Comparison of ENCODE assay signal across 27 mouse cellular contexts in the genomic region with DNA sequence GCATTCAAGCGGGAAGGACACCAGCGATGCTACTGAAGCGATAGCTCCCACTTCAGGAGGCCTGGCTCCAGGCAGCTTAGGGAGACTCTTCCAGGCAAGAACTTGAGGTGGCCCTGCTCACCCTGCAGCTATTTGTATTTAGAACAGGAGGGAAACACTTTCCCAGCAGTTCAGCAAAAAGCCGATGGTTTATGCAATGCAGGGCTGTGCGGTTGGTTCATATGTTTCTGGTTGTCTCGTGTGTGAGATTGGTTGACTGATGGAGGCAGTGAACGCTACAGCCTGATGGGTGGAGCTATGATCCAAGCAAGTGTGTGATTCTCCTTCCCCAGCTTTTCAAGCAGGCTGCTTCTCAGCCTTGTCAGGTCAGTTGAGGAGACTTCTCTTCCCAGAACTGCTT. TPM values are rescaled to one million over a fixed set of nuclear protein-coding genes. Genes with fewer than 3 reads are reported as not detected.
DNase-seq lines count a peak whose midpoint lies in the region; ATAC-seq and TF ChIP-seq lines count a peak whose summit lies in the region.
"Had no signal": no experiment of that assay in that cellular context is flagged by ENCODE, and none has a peak within 500 bp of the region (broad histone marks: within the 10 kb centered on the region; RNA-seq: fewer than 3 reads in every experiment).

No protein-coding gene starts in this region.

- H3K36me3 ChIP-seq in embryonic facial prominence, embryonic 11.5 days (replicated peaks; ENCODE audit: control insufficient read depth, insufficient read depth, low read depth, low read length): no peaks in the 10 kb centered on the region
- H3K36me3 ChIP-seq in embryonic facial prominence, embryonic 10.5 days (replicated peaks): no peaks in the 10 kb centered on the region
- H3K36me3 ChIP-seq in limb, embryonic 14.5 days (ENCODE audit: control insufficient read depth, insufficient read depth, low read length): no peaks in the 10 kb centered on the region
- no peaks in the 10 kb centered on the region for H3K36me3 ChIP-seq in limb, embryonic 10.5 days
- H3K36me3 ChIP-seq in embryonic facial prominence, embryonic 14.5 days (ENCODE audit: control insufficient read depth, insufficient read depth, low read length): no peaks in the 10 kb centered on the region
- H3K36me3 ChIP-seq: embryonic facial prominence, embryonic 15.5 days; forebrain, embryonic 10.5 days; forebrain, embryonic 12.5 days; G1E had no signal

- no peak overlapping the region for H3K4me3 ChIP-seq in embryonic facial prominence, embryonic 11.5 days (ENCODE audit: low read depth, low read length)
- no peak overlapping the region for H3K4me3 ChIP-seq in embryonic facial prominence, embryonic 10.5 days
- H3K4me3 ChIP-seq in limb, embryonic 14.5 days (replicated peaks; ENCODE audit: low read length): no peak overlapping the region
- no peak overlapping the region for H3K4me3 ChIP-seq in limb, embryonic 10.5 days
- no peak overlapping the region for H3K4me3 ChIP-seq in embryonic facial prominence, embryonic 14.5 days (ENCODE audit: low read depth, low read length)
- H3K4me3 ChIP-seq: embryonic facial prominence, embryonic 15.5 days; erythroblast, embryonic 14.5 days; forebrain, embryonic 10.5 days; forebrain, embryonic 12.5 days had no signal

- no peaks in the 10 kb centered on the region for H3K9me3 ChIP-seq in embryonic facial prominence, embryonic 11.5 days (replicated peaks; ENCODE audit: control insufficient read depth, low read length)
- no peaks in the 10 kb centered on the region for H3K9me3 ChIP-seq in embryonic facial prominence, embryonic 10.5 days
- H3K9me3 ChIP-seq in limb, embryonic 14.5 days (ENCODE audit: control insufficient read depth, low read length): no peaks in the 10 kb centered on the region
- no peaks in the 10 kb centered on the region for H3K9me3 ChIP-seq in limb, embryonic 10.5 days (replicated peaks)
- H3K9me3 ChIP-seq in embryonic facial prominence, embryonic 14.5 days (ENCODE audit: control insufficient read depth, low read length): no peaks in the 10 kb centered on the region
- H3K9me3 ChIP-seq: embryonic facial prominence, embryonic 15.5 days; forebrain, embryonic 10.5 days; forebrain, embryonic 12.5 days; G1E had no signal

- peak; percentile 48 for DNase-seq in embryonic facial prominence, embryonic 11.5 days (ENCODE audit: low spot score)
- DNase-seq in embryonic facial prominence, embryonic 10.5 days (ENCODE audit: low spot score): no peak
- peak; percentile 11 for DNase-seq in limb, embryonic 14.5 days (ENCODE audit: low spot score)
- no peak for DNase-seq in limb, embryonic 10.5 days (ENCODE audit: low spot score)
- peak; percentile 44 for DNase-seq in embryonic facial prominence, embryonic 14.5 days (ENCODE audit: low spot score)
- DNase-seq in thymus, postnatal 14 days: no peak
- DNase-seq in gastrocnemius, postnatal 36 days: no peak
- DNase-seq: adrenal gland, adult 2 months; adrenal gland, postnatal 10 days; adrenal gland, postnatal 25 days; B cell, adult 2 months; cerebellum, adult 11 months; cerebellum, adult 18-20 months; cerebellum, adult 8-10 months; cerebellum, adult 9-11 months; cerebellum, postnatal 14 days; cerebellum, postnatal 36 days; embryo, embryonic 11 days had no signal

- intact Hi-C loops in gastrocnemius, postnatal 36 days (cut with DNase I): no loop called here

- no peak overlapping the region for H3K27ac ChIP-seq in embryonic facial prominence, embryonic 11.5 days (replicated peaks; ENCODE audit: low read depth, low read length)
- H3K27ac ChIP-seq in embryonic facial prominence, embryonic 10.5 days (replicated peaks): no peak overlapping the region
- no peak overlapping the region for H3K27ac ChIP-seq in limb, embryonic 14.5 days (replicated peaks; ENCODE audit: low read depth, low read length)
- no peak overlapping the region for H3K27ac ChIP-seq in limb, embryonic 10.5 days
- H3K27ac ChIP-seq in embryonic facial prominence, embryonic 14.5 days (replicated peaks; ENCODE audit: low read depth, low read length): no peak overlapping the region; the same call in 1 of the 2 replicates
- H3K27ac ChIP-seq: embryonic facial prominence, embryonic 15.5 days; forebrain, embryonic 10.5 days; forebrain, embryonic 12.5 days had no signal

- no peaks in the 10 kb centered on the region for H3K27me3 ChIP-seq in embryonic facial prominence, embryonic 11.5 days (ENCODE audit: control insufficient read depth, insufficient read depth, low read length)
- H3K27me3 ChIP-seq in embryonic facial prominence, embryonic 10.5 days (replicated peaks; ENCODE audit: low read depth, poor library complexity, severe bottlenecking): no peaks in the 10 kb centered on the region
- H3K27me3 ChIP-seq in limb, embryonic 14.5 days (ENCODE audit: control insufficient read depth, insufficient read depth, low read length): no peaks in the 10 kb centered on the region
- no peaks in the 10 kb centered on the region for H3K27me3 ChIP-seq in limb, embryonic 10.5 days (ENCODE audit: low read depth, poor library complexity, severe bottlenecking)
- no peaks in the 10 kb centered on the region for H3K27me3 ChIP-seq in embryonic facial prominence, embryonic 14.5 days (replicated peaks; ENCODE audit: control insufficient read depth, insufficient read depth, low read length)
- H3K27me3 ChIP-seq: embryonic facial prominence, embryonic 15.5 days; forebrain, embryonic 12.5 days had no signal

- H3K9ac ChIP-seq in embryonic facial prominence, embryonic 11.5 days (replicated peaks; ENCODE audit: low read length): no peak overlapping the region
- H3K9ac ChIP-seq in limb, embryonic 14.5 days (ENCODE audit: low read depth, low read length, severe bottlenecking): no peak overlapping the region
- no peak overlapping the region for H3K9ac ChIP-seq in embryonic facial prominence, embryonic 14.5 days (ENCODE audit: low read depth, low read length)
- H3K9ac ChIP-seq: embryonic facial prominence, embryonic 15.5 days; forebrain, embryonic 12.5 days had no signal

- no peaks in the 10 kb centered on the region for H3K4me1 ChIP-seq in embryonic facial prominence, embryonic 11.5 days (ENCODE audit: control insufficient read depth, insufficient read depth, low read length)
- peaks cover 11% of the 10 kb centered on the region for H3K4me1 ChIP-seq in embryonic facial prominence, embryonic 10.5 days
- no peaks in the 10 kb centered on the region for H3K4me1 ChIP-seq in limb, embryonic 14.5 days (ENCODE audit: control insufficient read depth, insufficient read depth, low read length)
- H3K4me1 ChIP-seq in limb, embryonic 10.5 days: peaks cover 16% of the 10 kb centered on the region
- H3K4me1 ChIP-seq in embryonic facial prominence, embryonic 14.5 days (ENCODE audit: control insufficient read depth, insufficient read depth, low read length): no peaks in the 10 kb centered on the region
- H3K4me1 ChIP-seq: embryonic facial prominence, embryonic 15.5 days; forebrain, embryonic 12.5 days had no signal

- no peak for TF ChIP-seq POLR2A in limb, embryonic 14.5 days (IDR thresholded peaks at IDR 0.05; ENCODE audit: borderline replicate concordance, extremely low read depth, insufficient read depth, insufficient read length)

- no peak for ATAC-seq in embryonic facial prominence, embryonic 11.5 days (replicated peaks; ENCODE audit: insufficient number of reproducible peaks, low FRiP score, low TSS enrichment, low read depth)
- ATAC-seq in limb, embryonic 14.5 days (ENCODE audit: low FRiP score, low read depth): no peak
- ATAC-seq in embryonic facial prominence, embryonic 14.5 days (ENCODE audit: low read depth): no peak
- ATAC-seq: CD4-positive, CD25-positive, alpha-beta regulatory T cell, adult 4 months; forebrain, embryonic 14.5 days; forebrain, embryonic 16.5 days had no signal

- WGBS in embryonic facial prominence, embryonic 11.5 days: 46% methylated on average over 7 of the region's 7 CpGs
- WGBS in embryonic facial prominence, embryonic 10.5 days: 58% methylated on average over 7 of the region's 7 CpGs
- 33% methylated on average over 7 of the region's 7 CpGs for WGBS in limb, embryonic 14.5 days
- WGBS in limb, embryonic 10.5 days: 59% methylated on average over 7 of the region's 7 CpGs
- 33% methylated on average over 7 of the region's 7 CpGs for WGBS in embryonic facial prominence, embryonic 14.5 days

- H3K4me2 ChIP-seq in embryonic facial prominence, embryonic 11.5 days (ENCODE audit: low read depth, low read length): no peak overlapping the region
- no peak overlapping the region for H3K4me2 ChIP-seq in limb, embryonic 14.5 days (replicated peaks; ENCODE audit: low read depth, low read length, severe bottlenecking)
- no peak overlapping the region; the same call in 1 of the 2 replicates for H3K4me2 ChIP-seq in embryonic facial prominence, embryonic 14.5 days (ENCODE audit: low read depth, low read length)
- H3K4me2 ChIP-seq: embryonic facial prominence, embryonic 15.5 days; forebrain, embryonic 12.5 days had no signal

RNA-seq across cellular contexts. Expression of a gene that starts 46.2 kb away (rescaled TPM):
- polyA plus RNA-seq in embryonic facial prominence, embryonic 11.5 days (2014; fragmentation: Nextera tagmentation; extraction: Ambion mirVana): 1.2 and 2.1 TPM in 2 replicates
- polyA plus RNA-seq in embryonic facial prominence, embryonic 10.5 days (2016; fragmentation: Nextera tagmentation; extraction: Ambion mirVana): 1.3 and 2.3 TPM in 2 replicates
- polyA plus RNA-seq in limb, embryonic 14.5 days (2012; rRNA removed): 6.5 and 6.6 TPM in 2 replicates
- 4.1 and 4.4 TPM in 2 replicates for polyA plus RNA-seq in limb, embryonic 14.5 days (2014; fragmentation: Nextera tagmentation; extraction: Ambion mirVana)
- polyA plus RNA-seq in limb, embryonic 10.5 days (2016; fragmentation: Nextera tagmentation; extraction: Ambion mirVana): 2.5 and 3.2 TPM in 2 replicates
- 3.4 and 3.7 TPM in 2 replicates for polyA plus RNA-seq in embryonic facial prominence, embryonic 14.5 days (2014; fragmentation: Nextera tagmentation; extraction: Ambion mirVana)
- total RNA-seq in gastrocnemius, postnatal 36 days (2021): 10 to 100 TPM; 30.5 to 40.0 TPM
- total RNA-seq: G1E had no signal
- polyA plus RNA-seq: erythroblast, embryonic 14.5 days had no signal

RNA-seq across cellular contexts. Expression of a gene that starts 47.0 kb away (rescaled TPM):
- 0.13 TPM in 1 of 2 replicates, not detected in the other for polyA plus RNA-seq in embryonic facial prominence, embryonic 11.5 days (2014; fragmentation: Nextera tagmentation; extraction: Ambion mirVana)
- polyA plus RNA-seq in embryonic facial prominence, embryonic 10.5 days (2016; fragmentation: Nextera tagmentation; extraction: Ambion mirVana): 0.04 and 0.10 TPM in 2 replicates
- 0.92 and 0.93 TPM in 2 replicates for polyA plus RNA-seq in limb, embryonic 14.5 days (2012; rRNA removed)
- 0.26 and 0.36 TPM in 2 replicates for polyA plus RNA-seq in limb, embryonic 14.5 days (2014; fragmentation: Nextera tagmentation; extraction: Ambion mirVana)
- 0.18 and 0.20 TPM in 2 replicates for polyA plus RNA-seq in limb, embryonic 10.5 days (2016; fragmentation: Nextera tagmentation; extraction: Ambion mirVana)
- polyA plus RNA-seq in embryonic facial prominence, embryonic 14.5 days (2014; fragmentation: Nextera tagmentation; extraction: Ambion mirVana): 0.24 and 0.68 TPM in 2 replicates
- total RNA-seq in gastrocnemius, postnatal 36 days (2021): 1 to 10 TPM; 3.9 to 4.4 TPM
- total RNA-seq: common myeloid progenitor, adult 5-6 weeks had no signal
- polyA plus RNA-seq: erythroblast, embryonic 14.5 days; forebrain, embryonic 10.5 days; G1E had no signal

RNA-seq across cellular contexts. Expression of a gene that starts 53.5 kb away (rescaled TPM):
- polyA plus RNA-seq in embryonic facial prominence, embryonic 11.5 days (2014; fragmentation: Nextera tagmentation; extraction: Ambion mirVana): 127 and 129 TPM in 2 replicates
- 120 and 121 TPM in 2 replicates for polyA plus RNA-seq in embryonic facial prominence, embryonic 10.5 days (2016; fragmentation: Nextera tagmentation; extraction: Ambion mirVana)
- 158 and 161 TPM in 2 replicates for polyA plus RNA-seq in limb, embryonic 14.5 days (2012; rRNA removed)
- polyA plus RNA-seq in limb, embryonic 14.5 days (2014; fragmentation: Nextera tagmentation; extraction: Ambion mirVana): 192 and 199 TPM in 2 replicates
- 132 and 145 TPM in 2 replicates for polyA plus RNA-seq in limb, embryonic 10.5 days (2016; fragmentation: Nextera tagmentation; extraction: Ambion mirVana)
- polyA plus RNA-seq in embryonic facial prominence, embryonic 14.5 days (2014; fragmentation: Nextera tagmentation; extraction: Ambion mirVana): 183 and 198 TPM in 2 replicates
- total RNA-seq in gastrocnemius, postnatal 36 days (2021): 10 to 100 TPM; 31.8 to 39.4 TPM

Comparison
In these comparisons a context has a peak if more than half of its experiments do, and no peak if none do; other contexts are left out.
1. DNase-seq: peak in embryonic facial prominence, embryonic 11.5 days (single experiment), limb, embryonic 14.5 days (single experiment) and embryonic facial prominence, embryonic 14.5 days (single experiment); none in embryonic facial prominence, embryonic 10.5 days (single experiment), limb, embryonic 10.5 days (single experiment), thymus, postnatal 14 days (single experiment) and gastrocnemius, postnatal 36 days (0 of 2).